Mouse (Mus musculus): ENCODE measurements at regions not wholly inside any gene's neighbourhood (a gene's known extent, or its start where the extent isn't known, plus 50 kb on each side); places are given as distances from the start of the nearest gene placed in this dataset.

DNA sequence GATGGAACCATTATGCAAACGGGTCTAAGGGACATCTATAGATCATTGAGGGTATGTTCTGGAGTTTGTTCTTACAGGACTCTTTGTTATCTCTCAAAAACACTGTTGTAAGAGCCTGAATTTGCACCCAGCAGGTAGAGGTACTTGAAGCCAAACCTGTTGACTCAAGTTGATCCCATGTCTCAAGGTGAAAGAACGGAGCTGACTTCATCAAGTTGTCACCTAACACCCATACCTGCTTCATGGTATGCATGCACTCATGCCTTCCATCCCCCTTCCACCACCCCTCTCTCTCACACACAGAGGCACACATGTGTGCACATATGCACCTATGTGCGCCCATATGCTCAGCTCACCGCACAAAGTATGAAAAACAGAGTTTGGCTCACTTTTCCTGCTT, 189.0 kb downstream of the Ttll7 start:
- no peak for DNase-seq (ENCODE audit: low spot score)

DNA sequence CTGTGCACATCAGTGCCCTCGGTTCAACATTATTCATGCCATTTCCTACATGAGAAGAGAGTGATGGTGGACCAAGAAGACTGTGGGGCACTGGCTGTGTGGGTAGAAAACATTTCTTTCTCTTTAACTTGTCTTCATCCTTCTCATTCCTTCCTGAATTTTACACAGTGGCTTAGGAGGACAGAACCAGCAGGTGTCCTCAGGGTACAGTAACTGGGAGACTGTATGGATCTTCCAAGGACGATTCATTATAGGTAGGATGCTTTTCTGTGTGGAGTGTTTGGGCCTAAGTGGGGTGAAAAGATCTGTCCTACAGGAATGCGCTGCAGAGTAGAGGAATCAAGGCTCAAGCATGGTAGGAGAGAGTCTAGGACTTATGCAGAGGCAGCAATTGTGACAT, 190.7 kb downstream of the Ttll7 start:
- no peak for DNase-seq (ENCODE audit: low spot score)

DNA sequence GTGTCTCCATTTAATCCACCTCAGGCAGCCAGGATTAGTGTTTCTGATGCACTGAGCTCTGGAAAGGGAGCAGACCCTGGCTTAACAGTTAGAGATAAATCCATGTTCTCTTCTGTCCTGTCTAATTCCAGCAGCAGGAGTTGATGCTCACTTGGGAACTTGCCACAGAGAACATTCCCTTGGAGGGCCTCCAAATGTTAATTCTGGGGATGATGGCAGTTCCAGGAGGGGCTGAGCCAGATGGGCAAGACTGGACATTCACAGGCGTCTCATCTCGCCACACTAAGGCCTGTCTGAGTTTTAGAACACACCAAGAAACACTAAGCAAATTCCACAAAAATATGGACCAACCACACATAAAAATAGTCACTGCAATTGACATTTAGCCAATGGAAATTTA, 194.5 kb downstream of the Ttll7 start:
- no peak for DNase-seq (ENCODE audit: low spot score)

DNA sequence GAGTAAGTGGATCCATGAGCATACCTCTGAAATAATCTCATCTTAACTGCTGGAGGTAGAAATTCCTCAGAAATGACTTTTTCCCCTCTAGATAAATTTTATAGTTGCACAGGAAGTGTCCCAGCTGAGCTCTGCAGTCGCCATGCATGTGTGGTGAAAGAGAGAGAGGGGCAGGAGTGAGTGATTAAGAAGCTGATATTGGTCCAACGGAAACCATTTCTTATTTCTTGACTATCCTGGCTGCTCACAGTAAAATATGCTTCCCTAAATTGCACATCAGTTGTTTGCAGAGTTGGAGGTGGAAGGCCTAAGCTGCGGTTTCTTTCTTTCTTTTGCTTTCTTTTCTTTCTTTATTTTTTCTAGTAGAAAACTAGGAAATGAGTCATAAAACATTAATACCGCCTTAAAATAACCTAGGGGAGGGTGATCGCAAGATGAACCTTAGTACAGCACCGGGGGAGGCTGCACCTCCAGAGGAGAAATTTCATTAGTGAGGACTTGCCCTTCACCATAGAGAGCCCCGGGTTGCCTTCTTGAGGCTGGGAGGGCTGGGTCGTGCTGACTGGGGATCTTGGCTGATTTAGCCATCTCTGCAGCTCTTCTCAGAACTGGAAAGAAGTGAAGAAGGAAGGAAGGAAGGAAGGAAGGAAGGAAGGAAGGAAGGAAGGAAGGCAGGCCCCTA, 202.1 kb downstream of the Ttll7 start:
- DNase-seq (ENCODE audit: low spot score) = no peak

DNA sequence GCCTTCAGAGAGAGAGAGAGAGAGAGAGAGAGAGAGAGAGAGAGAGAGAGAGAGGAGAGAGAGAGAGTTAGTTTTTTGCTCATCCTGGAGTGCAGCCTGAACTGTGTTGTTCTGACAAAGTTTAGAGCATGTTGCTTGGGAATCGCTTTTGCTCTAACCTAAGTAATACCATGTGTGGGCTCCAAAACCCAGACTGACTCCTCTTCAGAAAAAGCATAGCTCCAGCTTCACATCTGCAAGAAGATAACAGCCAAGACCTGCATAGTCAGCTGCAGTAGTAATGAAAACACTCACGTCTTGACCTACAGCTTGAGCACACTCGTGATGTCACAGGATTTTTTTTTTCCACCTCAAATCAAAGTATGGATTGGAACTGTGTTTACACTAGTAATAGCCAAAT, 205.7 kb downstream of the Ttll7 start:
- no peak for DNase-seq (ENCODE audit: low spot score)

DNA sequence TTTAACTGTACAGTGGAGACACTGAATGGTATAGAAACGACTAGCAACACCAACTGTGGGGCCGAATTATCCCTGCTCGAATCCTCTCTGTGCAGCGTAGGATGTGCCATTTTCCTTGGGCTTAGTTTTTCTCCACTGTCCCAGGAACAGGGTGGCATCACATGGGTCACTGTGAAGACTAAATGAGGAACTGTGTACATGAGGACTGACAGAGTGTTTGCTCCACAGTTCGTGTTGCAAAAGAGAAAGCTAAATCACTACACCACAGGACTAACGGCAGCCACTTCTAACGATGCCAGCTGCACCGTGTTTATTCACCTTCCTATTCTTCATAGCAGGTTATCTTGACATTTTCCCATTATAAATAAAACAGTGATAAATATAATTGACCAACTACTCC, 208.5 kb downstream of the Ttll7 start:
- no peak for DNase-seq (ENCODE audit: low spot score)

DNA sequence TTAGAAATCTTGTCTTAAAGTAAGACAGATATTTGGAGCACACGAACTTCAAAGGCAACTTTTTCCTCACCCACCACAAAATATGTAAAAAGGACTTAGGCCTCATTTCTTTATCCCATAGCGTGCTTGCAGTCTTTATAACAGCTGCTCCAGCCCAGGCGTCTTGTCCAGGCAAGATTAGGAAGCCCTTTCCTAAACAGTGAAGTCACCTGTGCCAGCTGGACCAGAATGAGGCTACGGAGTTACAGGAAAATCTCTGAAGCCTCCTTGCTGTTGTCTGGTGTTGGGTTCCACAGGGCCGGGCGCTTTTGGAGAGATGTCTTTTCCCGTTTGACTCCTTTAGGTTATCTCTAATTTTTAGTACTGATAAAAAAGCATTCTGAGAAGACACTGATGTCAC, 210.3 kb downstream of the Ttll7 start:
- DNase-seq (ENCODE audit: low spot score) = no peak

DNA sequence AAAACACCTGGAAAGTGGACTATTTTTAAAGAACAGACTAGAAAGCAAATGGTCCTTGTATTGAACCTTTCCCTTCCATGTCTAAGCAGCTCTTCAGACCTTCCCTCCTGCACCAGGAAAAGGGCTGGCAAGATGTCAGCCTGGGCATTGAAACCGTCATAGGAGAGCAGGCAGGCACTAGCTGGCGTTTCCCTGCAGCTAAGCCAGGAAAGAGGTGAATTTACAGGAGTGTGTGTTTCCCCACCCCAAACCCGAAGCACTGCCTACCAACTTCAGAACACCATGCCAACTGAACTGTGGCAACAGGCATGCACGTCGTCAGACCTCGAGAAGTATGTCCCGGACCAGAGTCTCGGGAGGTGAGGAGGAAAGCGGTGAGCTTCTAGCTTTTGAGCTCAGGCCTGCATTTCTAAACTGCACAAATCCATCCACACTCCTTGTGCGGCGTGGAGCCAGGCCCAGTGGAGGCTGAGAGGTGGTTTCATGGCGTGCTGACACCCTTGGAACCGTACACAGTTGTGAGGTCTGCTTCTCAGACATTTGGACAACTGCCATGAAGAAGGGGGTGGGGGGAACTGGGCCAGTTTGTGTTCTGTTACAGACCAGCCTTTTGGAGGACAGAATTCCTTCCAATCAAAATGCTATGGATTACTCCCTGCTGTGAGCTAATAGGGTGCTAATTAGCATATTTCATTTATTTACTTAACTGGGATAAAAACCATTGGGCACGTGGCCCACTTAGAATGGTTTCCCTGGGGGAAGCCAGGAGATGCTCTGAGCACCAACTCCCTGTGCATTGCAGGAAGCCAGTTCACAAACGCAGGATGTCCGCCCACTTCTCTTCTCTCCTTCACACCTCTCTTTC, 211.6 kb downstream of the Ttll7 start:
- no peak for DNase-seq (ENCODE audit: low spot score)

DNA sequence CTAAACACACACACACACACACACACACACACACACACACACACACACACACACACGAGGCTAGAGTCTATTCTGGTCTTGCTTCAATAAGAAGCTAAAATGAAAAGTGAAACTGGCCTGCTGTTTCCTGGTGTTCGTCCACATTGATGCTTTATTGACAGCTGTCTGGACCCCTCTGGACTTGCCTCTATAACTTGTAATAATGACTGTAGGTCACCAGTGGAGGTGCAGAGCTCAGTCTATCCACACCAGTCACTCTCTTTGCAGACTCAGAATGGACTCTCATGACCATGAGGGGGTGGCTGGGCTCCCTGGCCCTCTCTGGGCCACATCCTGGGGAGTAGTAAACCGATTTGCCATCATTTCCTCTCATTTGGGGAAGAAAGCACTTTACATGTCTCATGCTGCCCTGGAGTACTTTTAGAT, 212.3 kb downstream of the Ttll7 start:
- DNase-seq (ENCODE audit: low spot score) = no peak

DNA sequence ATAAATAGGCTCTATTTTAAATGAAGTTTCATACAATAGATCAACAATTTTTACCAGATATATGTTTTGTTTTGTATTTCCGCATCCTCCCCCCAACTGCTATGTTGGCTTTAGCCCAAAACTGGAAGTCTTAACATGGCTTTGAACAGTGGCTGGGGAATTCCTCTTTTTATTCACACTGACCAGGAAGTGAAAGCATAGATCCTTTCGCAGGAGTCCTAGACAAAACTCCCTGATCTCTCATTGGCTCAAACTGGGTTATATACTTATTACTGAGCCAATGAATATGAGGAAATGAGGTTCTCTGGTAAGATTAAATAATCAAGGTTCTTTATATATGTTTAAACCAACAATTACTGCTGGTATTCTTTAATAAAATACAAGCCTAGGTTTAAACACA, 218.8 kb downstream of the Ttll7 start:
- no peak for DNase-seq (ENCODE audit: low spot score)

DNA sequence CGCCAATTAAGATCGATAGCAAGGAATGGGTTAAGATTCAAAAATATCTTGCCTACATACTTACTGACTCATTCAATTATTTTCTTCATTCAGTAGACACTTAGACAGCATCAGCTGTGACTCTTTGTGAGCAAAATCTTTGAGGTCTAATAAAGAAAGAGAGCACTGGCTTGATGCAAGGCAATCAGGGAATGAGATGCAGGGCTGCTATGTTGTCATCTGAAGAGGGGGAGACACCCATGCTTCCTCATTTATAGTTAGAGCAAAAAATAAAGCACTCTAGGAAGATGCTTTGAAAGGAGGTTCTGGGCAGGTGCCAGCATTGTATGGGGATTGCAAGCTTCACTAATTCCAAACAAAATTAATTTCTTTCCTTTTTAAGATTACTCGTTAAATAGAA, 228.0 kb downstream of the Ttll7 start:
- no peak for DNase-seq (ENCODE audit: low spot score)

DNA sequence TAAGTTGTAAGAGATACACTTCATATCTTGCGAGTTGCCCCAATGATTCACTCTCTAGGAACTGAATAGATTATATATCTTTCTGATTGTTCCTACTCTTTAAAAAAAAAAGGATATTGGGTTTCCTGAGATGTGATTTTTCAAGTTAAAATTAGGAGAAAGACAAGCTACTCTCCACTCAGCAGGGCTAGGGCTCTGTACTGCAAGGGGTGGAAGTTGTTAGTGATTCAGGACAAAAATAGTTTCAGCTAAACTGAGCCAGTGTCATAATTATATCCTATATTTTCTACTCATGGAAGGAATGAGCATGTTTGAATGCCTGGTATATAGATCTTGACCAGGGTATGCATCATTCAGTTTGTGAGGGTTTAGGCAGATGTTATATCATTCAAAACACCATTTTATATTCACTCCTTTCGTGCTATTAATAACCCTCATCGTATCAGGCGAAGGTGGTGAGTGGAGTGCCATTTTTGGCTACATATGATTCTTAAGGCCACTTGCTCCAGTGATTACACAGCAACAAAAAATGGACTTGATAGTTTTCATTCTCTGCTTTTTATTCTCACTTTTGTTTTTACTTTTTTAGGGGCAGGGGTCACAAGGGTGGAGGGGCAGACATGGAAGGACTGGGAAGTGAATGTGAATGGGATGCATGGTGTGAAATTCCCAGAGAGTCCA, 228.7 kb downstream of the Ttll7 start:
- DNase-seq (ENCODE audit: low spot score) = no peak

DNA sequence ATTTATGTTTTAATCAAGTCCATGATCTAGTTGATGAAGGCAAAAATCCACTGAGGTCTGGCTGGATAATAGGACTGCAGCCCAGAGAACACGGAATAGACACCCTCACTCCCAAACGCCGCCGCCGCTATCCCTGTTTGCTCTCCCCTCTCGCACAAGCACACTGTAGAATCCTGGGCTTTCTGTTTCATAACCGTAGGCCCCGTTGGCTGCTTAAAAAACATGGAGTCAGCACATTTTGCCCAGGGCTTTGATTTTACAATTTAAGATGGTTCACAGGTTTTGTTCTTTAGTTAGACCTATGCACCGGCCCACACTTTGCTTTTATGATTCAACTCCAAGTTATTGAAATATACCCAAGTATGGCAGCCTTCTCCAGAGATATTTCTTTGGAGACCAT, 229.6 kb downstream of the Ttll7 start:
- no peak for DNase-seq (ENCODE audit: low spot score)

DNA sequence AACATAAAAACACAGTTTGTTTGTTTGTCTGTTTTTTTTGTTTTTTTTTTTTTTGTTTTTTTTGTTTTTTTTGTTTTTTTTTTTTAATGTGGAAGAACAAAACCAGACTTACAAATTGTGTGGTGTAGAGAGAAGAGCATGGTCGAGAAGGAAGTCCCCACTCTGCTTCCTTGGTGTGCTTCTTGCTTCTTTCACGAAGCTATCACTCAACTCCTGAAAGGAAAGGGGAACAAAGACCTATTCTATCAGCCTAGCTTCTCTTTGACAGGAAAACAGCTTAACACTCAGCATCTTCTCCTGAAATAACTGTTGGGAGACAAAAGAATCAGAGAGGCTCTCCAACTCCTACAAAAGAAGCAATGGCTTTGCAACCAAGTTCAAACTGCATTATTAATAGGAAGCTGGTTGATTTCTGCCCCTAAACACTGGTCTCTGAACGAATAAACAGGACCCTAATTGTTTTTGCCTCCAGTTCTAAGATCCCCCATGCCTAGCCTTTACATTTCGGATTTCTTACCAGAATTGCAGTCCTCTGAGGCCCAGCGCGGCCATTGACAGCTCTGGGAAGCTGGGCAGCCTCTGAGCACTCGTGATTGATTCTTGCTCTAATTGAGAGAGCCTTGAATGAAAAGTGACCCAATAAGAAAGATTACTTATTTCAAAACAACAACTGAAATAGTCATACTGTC, 230.2 kb downstream of the Ttll7 start:
- DNase-seq (ENCODE audit: low spot score) = no peak

DNA sequence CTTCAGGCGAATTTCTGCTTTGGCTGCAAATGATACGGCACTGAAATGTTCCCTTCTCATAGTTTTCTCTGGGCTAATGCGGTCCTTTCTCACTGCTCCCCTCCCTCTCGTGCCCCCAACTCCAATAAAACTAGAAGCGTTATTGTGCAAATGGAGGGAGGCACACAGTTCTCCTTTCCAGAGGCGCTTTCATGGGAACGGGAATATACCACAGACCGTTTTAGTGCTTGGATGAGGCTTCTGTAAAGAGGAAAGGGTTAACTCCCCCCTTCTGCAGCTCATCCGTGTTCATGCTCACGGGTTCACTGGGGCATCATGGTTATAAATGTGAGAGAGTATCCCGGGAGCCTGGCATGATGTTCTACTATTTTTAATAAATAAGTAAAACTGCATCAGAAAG, 231.2 kb downstream of the Ttll7 start:
- no peak for DNase-seq (ENCODE audit: low spot score)

DNA sequence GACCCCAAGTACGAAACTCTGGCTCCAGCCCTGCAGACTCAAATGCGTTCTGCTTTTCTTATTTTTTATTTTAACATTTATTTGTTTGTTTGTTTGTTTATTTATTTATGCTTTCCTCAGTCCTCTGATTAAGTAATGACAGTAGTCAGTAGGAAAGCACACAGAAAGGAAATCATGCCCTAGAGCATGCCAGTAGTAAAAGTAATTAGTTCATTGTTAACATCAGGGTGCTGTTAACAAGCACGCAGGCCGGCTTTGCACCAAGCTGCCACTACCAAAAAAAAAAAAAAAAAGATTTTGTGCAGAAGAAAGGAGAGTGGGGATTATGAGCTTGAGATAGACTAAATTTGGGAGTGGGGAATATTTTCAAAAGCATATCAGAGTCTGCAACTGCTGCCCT, 231.7 kb downstream of the Ttll7 start:
- no peak for DNase-seq (ENCODE audit: low spot score)

DNA sequence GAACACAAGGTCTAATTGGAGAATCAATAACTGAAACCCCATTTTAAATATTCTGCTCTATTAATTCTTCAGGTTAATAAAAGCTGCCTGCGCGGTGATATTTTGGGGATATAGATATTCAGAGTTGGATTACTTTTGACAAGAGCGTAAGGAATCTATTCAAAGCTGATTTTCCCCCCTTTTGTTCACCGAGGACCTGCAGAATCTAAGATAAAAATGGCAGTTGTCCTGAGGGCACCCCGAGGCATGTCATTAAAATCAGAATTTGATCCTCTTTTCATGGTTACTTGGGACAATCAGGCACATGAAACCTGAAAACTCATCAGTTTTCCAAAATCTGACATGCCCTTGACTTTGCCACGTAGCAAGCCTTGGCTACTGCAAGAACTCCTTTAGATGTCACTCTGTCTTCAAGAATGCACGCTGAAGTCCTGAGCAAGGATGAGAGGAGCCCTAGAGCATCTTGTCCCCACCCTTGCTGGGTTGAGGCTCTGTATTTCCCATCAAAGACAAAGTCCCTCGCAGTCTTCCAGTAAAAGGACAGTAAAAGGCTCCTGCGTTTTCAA, 232.5 kb downstream of the Ttll7 start:
- no peak for DNase-seq (ENCODE audit: low spot score)

DNA sequence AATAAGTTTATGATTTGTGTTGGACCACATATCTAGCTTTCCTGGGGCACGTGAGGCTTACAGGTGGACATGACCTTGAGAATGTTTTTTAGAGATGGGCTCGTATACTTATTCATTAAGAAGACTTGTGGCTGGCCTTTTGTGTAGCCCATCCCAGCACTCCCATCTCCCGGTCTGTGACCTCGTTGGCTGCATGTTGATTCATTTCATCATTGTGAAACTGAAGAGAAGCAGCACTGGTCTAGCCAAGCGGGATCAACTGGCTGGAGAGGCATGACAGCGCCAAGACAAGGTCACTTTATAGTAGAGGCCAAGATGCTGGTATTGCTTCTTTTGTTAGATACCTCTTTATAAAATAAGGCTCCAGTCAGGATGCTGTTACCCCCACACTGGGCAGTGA, 236.0 kb downstream of the Ttll7 start:
- DNase-seq (ENCODE audit: low spot score) = no peak

DNA sequence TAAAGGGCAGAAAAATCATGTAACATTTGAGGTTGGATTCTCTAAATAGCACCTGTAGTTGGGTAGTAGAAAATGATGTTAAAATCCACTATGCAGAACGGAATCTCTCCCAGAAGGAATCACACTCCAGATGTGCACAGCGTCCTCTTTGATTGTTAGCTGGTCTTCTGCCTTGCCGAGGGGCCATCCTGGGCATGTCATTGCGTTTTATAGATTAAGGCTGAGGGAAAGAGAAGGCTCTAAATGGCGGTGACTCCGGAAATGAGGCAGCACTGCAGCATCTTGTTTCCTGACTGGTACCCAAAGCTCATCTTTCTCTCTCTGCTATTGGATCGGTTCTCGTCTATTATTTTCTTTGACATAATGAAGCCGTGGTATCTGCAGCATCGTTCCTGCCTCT, 237.5 kb downstream of the Ttll7 start:
- no peak for DNase-seq (ENCODE audit: low spot score)

DNA sequence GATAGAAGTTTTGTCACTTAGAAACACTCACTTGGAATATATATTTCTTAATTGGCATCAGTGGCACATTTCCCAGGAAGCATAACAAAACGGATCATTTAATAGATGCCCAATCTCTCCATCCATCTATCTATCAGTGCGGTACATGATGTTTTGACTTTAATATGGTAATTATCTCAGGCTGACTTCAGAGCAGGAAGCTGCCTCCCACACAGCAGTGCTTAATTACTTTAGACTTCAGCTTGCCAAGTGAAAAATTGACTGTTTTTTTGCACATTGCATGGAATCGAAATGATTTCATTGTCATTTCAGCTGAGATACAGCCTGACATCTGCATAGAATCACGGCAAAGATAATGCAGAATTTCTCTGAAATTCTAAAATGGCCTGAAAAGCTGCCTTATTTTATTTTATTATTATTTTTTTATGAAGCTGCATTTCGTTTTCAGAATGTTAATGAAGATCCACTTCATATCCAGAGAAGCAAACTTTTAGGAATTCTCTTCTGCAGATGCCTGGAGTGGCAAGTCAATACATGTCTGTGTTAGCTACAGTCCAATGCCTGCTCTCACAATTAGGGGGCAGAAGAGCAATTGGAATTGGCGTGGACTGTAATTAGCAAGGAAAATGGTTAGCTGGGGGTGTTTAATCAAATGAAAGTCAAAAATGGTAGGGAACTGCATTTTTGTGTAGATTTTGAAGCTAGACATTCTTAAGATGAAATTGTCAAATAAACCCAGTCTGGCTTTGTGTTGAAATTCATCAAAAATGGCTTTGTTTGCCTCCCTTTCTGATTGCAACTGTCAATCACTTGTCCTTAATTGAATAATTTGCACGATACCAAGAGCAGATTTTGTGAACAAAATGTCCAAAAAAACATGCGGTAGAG, 240.3 kb downstream of the Ttll7 start:
- no peak for DNase-seq (ENCODE audit: low spot score)

DNA sequence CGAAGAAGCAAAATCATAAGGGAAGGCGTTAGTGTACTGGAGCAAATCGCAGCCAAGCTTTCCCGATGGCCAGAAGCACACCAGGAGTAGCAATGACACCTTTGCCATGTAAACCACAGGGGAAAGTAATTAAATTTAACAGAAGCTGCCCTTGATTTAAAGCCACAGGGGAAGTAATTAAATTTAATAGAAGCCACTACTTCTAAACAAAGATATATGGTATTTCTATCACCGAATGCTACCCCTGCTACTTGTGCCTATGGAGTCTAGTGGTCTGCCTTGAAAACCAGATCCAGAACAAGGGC, 240.9 kb downstream of the Ttll7 start:
- DNase-seq (ENCODE audit: low spot score) = no peak

Data from layer of hippocampus, adult 11-12 months (tissue).